In the genomic region with DNA sequence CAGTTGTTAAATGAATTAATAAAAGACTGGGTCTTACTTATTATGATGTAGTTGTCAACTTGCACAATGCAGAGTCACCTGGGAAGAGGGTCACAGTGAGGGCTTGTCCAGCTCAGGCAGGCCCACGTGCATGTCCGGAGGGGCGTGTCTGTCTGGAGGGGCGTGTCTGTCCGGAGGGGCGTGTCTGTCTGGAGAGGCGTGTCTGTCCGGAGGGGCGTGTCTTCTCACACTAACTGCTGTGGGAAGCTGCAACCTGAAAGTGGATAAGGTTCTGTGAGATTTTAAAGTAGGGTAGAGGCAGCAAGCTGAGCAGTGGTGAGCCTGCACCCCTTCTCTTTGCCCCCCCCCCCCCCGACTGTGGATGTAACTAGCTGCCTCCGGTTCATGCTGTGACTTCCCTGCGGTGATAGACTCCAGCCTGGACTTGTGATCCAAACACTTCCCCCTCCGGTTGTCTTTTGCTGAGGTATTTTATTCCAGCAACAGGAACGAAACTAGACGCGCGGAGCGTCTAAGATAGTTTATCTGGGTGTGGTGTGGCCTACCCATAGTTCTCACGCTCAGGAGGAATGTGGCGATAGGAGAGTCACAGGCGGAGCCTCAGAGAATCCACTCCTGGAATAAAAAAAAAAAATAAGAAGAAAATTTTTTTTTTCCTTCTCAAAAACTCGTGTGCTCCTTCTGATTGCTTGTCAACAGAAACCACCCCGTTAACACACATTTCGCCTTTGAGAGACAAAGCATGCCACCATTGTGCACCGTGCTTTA, we compare ENCODE assay signal across 9 mouse cellular contexts. TPM values are rescaled to one million over a fixed set of nuclear protein-coding genes. Genes with fewer than 3 reads are reported as not detected.
DNase-seq lines count a peak whose midpoint lies in the region; ATAC-seq lines count a peak whose summit lies in the region.
"Had no signal": no experiment of that assay in that cellular context is flagged by ENCODE, and none has a peak within 500 bp of the region (broad histone marks: within the 10 kb centered on the region; RNA-seq: fewer than 3 reads in every experiment).

No protein-coding gene starts in this region.

- 61% methylated on average over 25 of the region's 25 CpGs for WGBS in forebrain, embryonic 10.5 days
- WGBS in forebrain, embryonic 16.5 days: 59% methylated on average over 24 of the region's 25 CpGs
- WGBS in liver, embryonic 15.5 days (ENCODE audit: insufficient replicate concordance): 30% methylated on average over 25 of the region's 25 CpGs

- H3K4me2 ChIP-seq in forebrain, embryonic 16.5 days (ENCODE audit: low read length): no peak overlapping the region
- peak overlapping the region; percentile 59 for H3K4me2 ChIP-seq in liver, embryonic 15.5 days

- H3K27me3 ChIP-seq in forebrain, embryonic 10.5 days (ENCODE audit: poor library complexity, severe bottlenecking): peaks cover 34% of the 10 kb centered on the region
- 0 out of 2 replicates have a peak, but pooled peaks cover 8% of the 10 kb centered on the region for H3K27me3 ChIP-seq in forebrain, embryonic 16.5 days (replicated peaks; ENCODE audit: control insufficient read depth, insufficient read depth, low read length)
- H3K27me3 ChIP-seq in liver, embryonic 15.5 days: peaks cover 32% of the 10 kb centered on the region

- H3K4me3 ChIP-seq in forebrain, embryonic 10.5 days: no peak overlapping the region
- no peak overlapping the region for H3K4me3 ChIP-seq in forebrain, embryonic 16.5 days (replicated peaks; ENCODE audit: low read length)
- peak overlapping the region; percentile 47 for H3K4me3 ChIP-seq in liver, embryonic 15.5 days (replicated peaks)

- no peak for ATAC-seq in forebrain, embryonic 16.5 days
- ATAC-seq in erythroid progenitor cell, adult 5-6 weeks (replicated peaks; ENCODE audit: low FRiP score, poor library complexity, severe bottlenecking): peak; percentile 61
- ATAC-seq in liver, embryonic 15.5 days (ENCODE audit: insufficient read depth): peak; percentile 78
- no peak for ATAC-seq in frontal cortex, adult (ENCODE audit: low TSS enrichment)
- no peak for ATAC-seq in megakaryocyte, adult 5-6 weeks (ENCODE audit: poor library complexity, severe bottlenecking)

- no peak overlapping the region for H3K9ac ChIP-seq in forebrain, embryonic 16.5 days (replicated peaks; ENCODE audit: low read depth, low read length)
- no peak overlapping the region for H3K9ac ChIP-seq in liver, embryonic 15.5 days

- no peak overlapping the region for H3K27ac ChIP-seq in forebrain, embryonic 10.5 days
- no peak overlapping the region for H3K27ac ChIP-seq in forebrain, embryonic 16.5 days (ENCODE audit: low read length)
- peak overlapping the region; percentile 81 for H3K27ac ChIP-seq in liver, embryonic 15.5 days (replicated peaks)

- no peaks in the 10 kb centered on the region for H3K36me3 ChIP-seq in forebrain, embryonic 10.5 days (replicated peaks)
- H3K36me3 ChIP-seq in forebrain, embryonic 16.5 days (ENCODE audit: control insufficient read depth, insufficient read depth): no peaks in the 10 kb centered on the region
- no peaks in the 10 kb centered on the region for H3K36me3 ChIP-seq in liver, embryonic 15.5 days (replicated peaks)

- DNase-seq in forebrain, embryonic 10.5 days (ENCODE audit: extremely low spot score, low spot score): peak; percentile 58
- peak; percentile 56 for DNase-seq in 416B (ENCODE audit: low read depth)
- no peak for DNase-seq in cerebellum, adult 9-10 months

- no peaks in the 10 kb centered on the region for H3K9me3 ChIP-seq in forebrain, embryonic 10.5 days
- no peaks in the 10 kb centered on the region for H3K9me3 ChIP-seq in forebrain, embryonic 16.5 days (ENCODE audit: control insufficient read depth, low read length)
- no peaks in the 10 kb centered on the region for H3K9me3 ChIP-seq in liver, embryonic 15.5 days (replicated peaks)

- peaks cover 16% of the 10 kb centered on the region for H3K4me1 ChIP-seq in forebrain, embryonic 10.5 days
- peaks cover 6% of the 10 kb centered on the region; the same call in 1 of the 2 replicates for H3K4me1 ChIP-seq in forebrain, embryonic 16.5 days (replicated peaks; ENCODE audit: control insufficient read depth, insufficient read depth, low read length)
- peaks cover 18% of the 10 kb centered on the region for H3K4me1 ChIP-seq in liver, embryonic 15.5 days (replicated peaks)

RNA-seq across cellular contexts. Expression of gene Rcan1, which starts 4.6 kb away (rescaled TPM):
- polyA plus RNA-seq in forebrain, embryonic 10.5 days (2016; fragmentation: Nextera tagmentation; extraction: Ambion mirVana): 34.4 and 34.7 TPM in 2 replicates
- 48.1 and 50.7 TPM in 2 replicates for polyA plus RNA-seq in forebrain, embryonic 16.5 days (2015; fragmentation: Nextera tagmentation; extraction: Ambion mirVana)
- total RNA-seq in erythroid progenitor cell, adult 5-6 weeks (2015; ENCODE audit: low replicate concordance): 3.4 and 3.6 TPM in 2 replicates
- total RNA-seq in erythroid progenitor cell, adult 5-6 weeks (2017; ENCODE audit: low replicate concordance): 1.0 and 3.9 TPM in 2 replicates
- 9.1 and 9.3 TPM in 2 replicates for polyA plus RNA-seq in liver, embryonic 15.5 days (2015; fragmentation: Nextera tagmentation; extraction: Ambion mirVana)
- 8.6 and 8.8 TPM in 2 replicates for total RNA-seq in megakaryocyte, adult 5-6 weeks (2015)
- 8.8 and 11.5 TPM in 2 replicates for total RNA-seq in megakaryocyte, adult 5-6 weeks (2017)

RNA-seq across cellular contexts. Expression of gene Clic6, which starts 10.3 kb away (rescaled TPM):
- 4.8 and 5.2 TPM in 2 replicates for polyA plus RNA-seq in forebrain, embryonic 10.5 days (2016; fragmentation: Nextera tagmentation; extraction: Ambion mirVana)
- polyA plus RNA-seq in forebrain, embryonic 16.5 days (2015; fragmentation: Nextera tagmentation; extraction: Ambion mirVana): 3.3 and 3.4 TPM in 2 replicates
- total RNA-seq in erythroid progenitor cell, adult 5-6 weeks (2015; ENCODE audit: low replicate concordance): not detected in 2 replicates
- not detected in 2 replicates for total RNA-seq in erythroid progenitor cell, adult 5-6 weeks (2017; ENCODE audit: low replicate concordance)
- polyA plus RNA-seq in liver, embryonic 15.5 days (2015; fragmentation: Nextera tagmentation; extraction: Ambion mirVana): 0.40 and 0.54 TPM in 2 replicates
- total RNA-seq in megakaryocyte, adult 5-6 weeks (2015): not detected in 2 replicates
- not detected in 2 replicates for total RNA-seq in megakaryocyte, adult 5-6 weeks (2017)
- total RNA-seq: neutrophil, adult 5-6 weeks had no signal

Comparison
In these comparisons a context has a peak if more than half of its experiments do, and no peak if none do; other contexts are left out.
1. ATAC-seq: peak in erythroid progenitor cell, adult 5-6 weeks (single experiment) and liver, embryonic 15.5 days (single experiment); none in forebrain, embryonic 16.5 days (single experiment), frontal cortex, adult (single experiment) and megakaryocyte, adult 5-6 weeks (single experiment).